7 mouse cellular contexts compared by ENCODE assay signal in the genomic region with DNA sequence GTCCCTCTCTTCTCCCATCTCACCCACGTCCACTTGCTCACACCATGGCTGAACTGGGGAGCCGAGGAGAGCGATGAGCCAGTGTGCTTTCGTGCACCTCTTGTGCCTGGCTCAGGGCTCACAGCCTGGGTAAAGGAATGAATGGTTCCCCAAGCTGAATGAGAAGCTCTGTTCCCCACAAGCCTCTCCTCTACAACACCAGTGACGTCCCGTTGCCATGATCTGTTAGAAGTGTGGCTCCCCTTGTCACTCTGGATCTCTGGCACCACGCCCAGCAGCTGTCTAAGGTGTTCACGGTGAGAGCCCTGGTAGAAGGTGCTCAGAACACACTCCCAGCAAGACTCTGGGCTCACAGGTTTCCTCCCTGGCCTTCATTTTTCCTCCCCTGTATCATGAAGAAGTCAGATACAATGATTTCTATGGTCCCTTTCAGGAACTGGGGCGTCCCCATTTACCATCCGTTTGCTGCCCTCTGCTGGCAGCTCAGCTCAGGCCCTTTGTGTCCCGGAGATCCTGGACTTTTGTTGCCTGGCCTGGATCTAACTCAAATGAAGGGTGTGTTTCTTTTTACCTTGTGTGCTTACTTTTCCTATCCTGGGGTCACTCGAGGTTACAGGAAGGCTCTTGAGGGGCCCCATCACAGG. TPM values are rescaled to one million over a fixed set of nuclear protein-coding genes. Genes with fewer than 3 reads are reported as not detected.
DNase-seq lines count a peak whose midpoint lies in the region; ATAC-seq and TF ChIP-seq lines count a peak whose summit lies in the region.

No protein-coding gene starts in this region.

- TF ChIP-seq POLR2A in kidney, adult 2 months (IDR thresholded peaks at IDR 0.05; ENCODE audit: low read depth, low read length): no peak

- peak; percentile 93 for TF ChIP-seq CTCF in kidney, adult 2 months (conservative IDR thresholded peaks at IDR 0.05; ENCODE audit: insufficient read depth, insufficient read length, low read depth, low read length)

- H3K9me3 ChIP-seq in limb, embryonic 10.5 days (replicated peaks): no peaks in the 10 kb centered on the region
- no peaks in the 10 kb centered on the region for H3K9me3 ChIP-seq in midbrain, embryonic 13.5 days

- no peak overlapping the region for H3K4me3 ChIP-seq in kidney, adult 2 months (ENCODE audit: insufficient read depth, low read depth, low read length)
- H3K4me3 ChIP-seq in limb, embryonic 10.5 days: no peak overlapping the region
- no peak overlapping the region for H3K4me3 ChIP-seq in midbrain, embryonic 13.5 days (replicated peaks)

- H3K27me3 ChIP-seq in kidney, adult 2 months (replicated peaks; ENCODE audit: control insufficient read depth, insufficient read depth, low read length): no peaks in the 10 kb centered on the region
- no peaks in the 10 kb centered on the region for H3K27me3 ChIP-seq in limb, embryonic 10.5 days (ENCODE audit: low read depth, poor library complexity, severe bottlenecking)
- H3K27me3 ChIP-seq in midbrain, embryonic 13.5 days: no peaks in the 10 kb centered on the region

- no peaks in the 10 kb centered on the region for H3K36me3 ChIP-seq in kidney, adult 2 months (ENCODE audit: control insufficient read depth, insufficient read depth, low read length)
- no peaks in the 10 kb centered on the region for H3K36me3 ChIP-seq in limb, embryonic 10.5 days
- no peaks in the 10 kb centered on the region for H3K36me3 ChIP-seq in midbrain, embryonic 13.5 days

- no peak overlapping the region for H3K9ac ChIP-seq in midbrain, embryonic 13.5 days (replicated peaks)

- no peak overlapping the region for H3K4me2 ChIP-seq in midbrain, embryonic 13.5 days (replicated peaks)

- ATAC-seq in common myeloid progenitor, adult 5-6 weeks (replicated peaks; ENCODE audit: low read depth, poor library complexity, severe bottlenecking): peak; percentile 71
- peak; percentile 82 for ATAC-seq in midbrain, embryonic 13.5 days

- no peak overlapping the region for H3K27ac ChIP-seq in kidney, adult 2 months (ENCODE audit: insufficient read depth, low read depth, low read length)
- H3K27ac ChIP-seq in limb, embryonic 10.5 days: 0 out of 2 replicates have a peak overlapping the region, but pooled peaks have one; percentile 31
- H3K27ac ChIP-seq in midbrain, embryonic 13.5 days: no peak overlapping the region

- 46% methylated on average over 12 of the region's 12 CpGs for WGBS in kidney, adult 2 months
- 52% methylated on average over 12 of the region's 12 CpGs for WGBS in limb, embryonic 10.5 days
- 48% methylated on average over 12 of the region's 12 CpGs for WGBS in midbrain, embryonic 13.5 days

- H3K4me1 ChIP-seq in kidney, adult 2 months (ENCODE audit: control insufficient read depth, insufficient read depth, low read length): no peaks in the 10 kb centered on the region
- peaks cover 6% of the 10 kb centered on the region; the same call in 1 of the 2 replicates for H3K4me1 ChIP-seq in limb, embryonic 10.5 days
- no peaks in the 10 kb centered on the region; the same call in 1 of the 2 replicates for H3K4me1 ChIP-seq in midbrain, embryonic 13.5 days (replicated peaks)

- peak; percentile 68 for DNase-seq in adrenal gland, adult 8-10 months
- peak; percentile 44 to 60 for DNase-seq in gastrocnemius, adult 8-10 months (ENCODE audit: low spot score in 2 of 2)
- DNase-seq in kidney, adult 2 months: peak; percentile 85
- DNase-seq in limb, embryonic 10.5 days (ENCODE audit: low spot score): peak; percentile 90
- peak; percentile 41 for DNase-seq in spleen, adult 12 weeks (ENCODE audit: low spot score)

RNA-seq across cellular contexts. Expression of a gene that starts 51.1 kb away (rescaled TPM):
- 10 to 100 TPM; 20.8 to 27.9 (median 24.5) TPM for total RNA-seq in adrenal gland, adult 8-10 months (2022)
- 8.5 and 13.7 TPM in 2 replicates for total RNA-seq in common myeloid progenitor, adult 5-6 weeks (2017)
- 1 to 10 TPM; 1.7 to 3.6 (median 2.6) TPM for total RNA-seq in gastrocnemius, adult 8-10 months (2022)
- polyA plus RNA-seq in kidney, adult 2 months (2012; rRNA removed): 18.8 and 20.1 TPM in 2 replicates
- 0.97 and 1.6 TPM in 2 replicates for polyA plus RNA-seq in limb, embryonic 10.5 days (2016; fragmentation: Nextera tagmentation; extraction: Ambion mirVana)
- 1.4 and 1.7 TPM in 2 replicates for polyA plus RNA-seq in midbrain, embryonic 13.5 days (2015; fragmentation: Nextera tagmentation; extraction: Ambion mirVana)
